Mouse (Mus musculus) midbrain, embryonic 15.5 days (tissue): ENCODE results near the gene Wdr34. TPM values are rescaled to one million over a fixed set of nuclear protein-coding genes. Genes with fewer than 3 reads are reported as not detected.
A peak's percentile ranks its signal among the peaks of the same experiment; 100 is the strongest.

Experiments
- ATAC-seq: fragments of 200-750 bp; cut with Nextera tagmentation; replicated peaks from 2 replicates; pipeline ENCODE4 v1.8.0; 2017; ENCODE audit warnings: moderate TSS enrichment
- H3K27ac ChIP-seq: fragments of 300-500 bp; sonication (generic); 2 replicates; pipeline ENCODE4 v1.5.1; 2015; ENCODE audit warnings: mild to moderate bottlenecking, inconsistent platforms
- H3K27me3 ChIP-seq: fragments of 300-500 bp; sonication (generic); replicated peaks from 2 replicates; pipeline ENCODE4 v1.6.1; 2015; ENCODE audit warnings: inconsistent platforms
- H3K36me3 ChIP-seq: fragments of 300-500 bp; sonication (generic); replicated peaks from 2 replicates; pipeline ENCODE4 v1.6.1; 2015; ENCODE audit warnings: inconsistent platforms
- H3K4me1 ChIP-seq: fragments of 300-500 bp; sonication (generic); 2 replicates; pipeline ENCODE4 v1.6.1; 2015; ENCODE audit warnings: inconsistent platforms
- H3K4me2 ChIP-seq: fragments of 300-500 bp; sonication (generic); 2 replicates; pipeline ENCODE4 v1.6.1; 2015; ENCODE audit warnings: inconsistent platforms, mild to moderate bottlenecking, moderate library complexity
- H3K4me3 ChIP-seq: fragments of 300-500 bp; sonication (generic); 2 replicates; pipeline ENCODE4 v1.5.1; 2015; ENCODE audit warnings: mild to moderate bottlenecking, inconsistent platforms
- H3K9ac ChIP-seq: fragments of 300-500 bp; sonication (generic); 2 replicates; pipeline ENCODE4 v1.6.1; 2015; ENCODE audit warnings: mild to moderate bottlenecking, inconsistent platforms
- H3K9me3 ChIP-seq: fragments of 300-500 bp; sonication (generic); 2 replicates; pipeline ENCODE4 v1.6.1; 2016; ENCODE audit warnings: inconsistent platforms
- WGBS: fragments of 180-500 bp; shearing (Covaris S2); methylation state at CpG from one replicate; pipeline ENCODE4 v1.1.7; 2015; ENCODE audit warnings: mixed read lengths; 5-methylcytosine and 5-hydroxymethylcytosine counted together
- polyA plus RNA-seq: library from polyadenylated mRNA; unstranded; fragments of >200 nt; fragmentation: Nextera tagmentation; extraction: Ambion mirVana; gene quantifications from 2 replicates; pipeline ENCODE4 v1.2.1, GENCODE M21; 2015

Gene Wdr34
- polyA plus RNA-seq, 1 experiment from 2014 or later: 88.7 TPM

DNA sequence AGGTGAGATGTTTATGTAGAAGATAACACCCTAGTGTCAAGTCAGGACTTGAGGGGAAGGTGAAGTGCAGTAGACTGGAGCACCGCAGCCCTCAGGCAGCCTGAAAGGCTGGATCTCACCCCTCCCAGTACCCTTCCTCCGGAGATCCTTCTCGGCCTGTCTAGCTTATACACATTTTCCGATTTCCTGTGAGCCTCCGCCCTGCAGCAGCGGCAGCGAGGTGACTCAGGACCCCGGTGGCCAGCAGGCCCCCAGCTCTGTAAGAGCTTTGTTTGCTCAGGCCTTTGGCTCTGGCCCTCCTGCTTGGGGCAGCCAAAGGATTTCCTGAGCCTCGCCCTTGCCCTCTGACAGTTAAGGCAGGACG, 29.6 kb upstream of the Wdr34 start:
- no peak overlapping the region; the same call in 1 of the 2 replicates for H3K4me3 ChIP-seq
- H3K9me3 ChIP-seq: no peaks in the 10 kb centered on the region
- no peak overlapping the region for H3K9ac ChIP-seq
- H3K27me3 ChIP-seq: no peaks in the 10 kb centered on the region
- H3K27ac ChIP-seq: no peak overlapping the region
- peaks cover 12% of the 10 kb centered on the region for H3K4me1 ChIP-seq
- WGBS: 22% methylated on average over 10 of the region's 10 CpGs
- no peaks in the 10 kb centered on the region for H3K36me3 ChIP-seq
- ATAC-seq: no peak
- H3K4me2 ChIP-seq: no peak overlapping the region

DNA sequence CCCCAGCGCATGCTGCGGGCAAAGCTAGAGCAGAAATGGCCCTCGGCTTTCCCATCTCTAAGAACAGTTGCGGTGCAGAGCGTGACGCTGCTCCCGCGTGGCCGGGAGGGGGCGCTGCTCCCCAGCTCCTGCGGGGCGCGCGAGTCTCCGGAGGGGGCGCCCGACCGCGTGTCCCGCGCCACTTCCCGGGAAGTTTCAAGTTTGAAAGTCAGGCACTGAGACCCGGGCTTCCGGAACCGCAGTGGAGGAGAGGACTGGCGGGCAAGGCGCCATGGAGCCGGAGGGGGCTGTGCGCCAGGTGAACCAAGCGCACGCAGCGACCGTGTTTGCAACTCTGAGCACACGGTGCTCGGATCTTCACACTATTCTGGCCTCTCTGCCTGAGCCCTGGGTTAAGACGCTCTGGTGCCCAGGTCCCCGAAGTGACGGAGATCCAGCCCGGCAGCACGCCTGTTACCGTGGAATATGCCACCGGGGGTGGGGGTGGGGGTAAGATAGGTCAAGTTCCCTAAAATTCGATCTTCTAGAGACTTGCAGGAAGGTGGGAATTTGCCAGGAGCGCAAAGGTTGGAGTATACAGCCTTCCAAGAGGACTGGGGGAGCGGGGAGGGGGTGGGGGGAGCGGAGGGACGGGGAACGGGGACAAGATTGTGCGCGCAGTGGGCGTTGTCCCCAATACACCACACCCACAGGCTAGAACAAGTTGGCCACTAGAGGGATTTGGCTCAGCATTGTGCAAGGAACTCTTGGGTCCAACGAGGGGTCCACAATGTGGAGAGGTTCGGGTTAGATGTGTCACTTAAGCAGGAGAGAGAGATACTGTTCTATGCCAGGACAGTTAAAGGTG, 29.0 kb upstream of the Wdr34 start, which contains the start of gene Pkn3:
Gene Pkn3, plus strand, starts transcription at position 183 of the 847 bp plus-strand sequence.
- Histone ChIP-seq H3K27ac (no peak within 1 kb of the TSS), H3K27me3 (no peaks in the 10 kb centered on the region), H3K4me3 (peak within 1 kb of the TSS; percentile 43), H3K36me3 (peaks cover 2% of the 10 kb centered on the region; the same call in 1 of the 2 replicates), H3K9me3 (no peaks in the 10 kb centered on the region), H3K9ac (no peak within 1 kb of the TSS; the same call in 1 of the 2 replicates), H3K4me2 (peak within 1 kb of the TSS; percentile 91), H3K4me1 (peaks cover 12% of the 10 kb centered on the region)
- peak; percentile 61 for ATAC-seq
- WGBS: under 1% methylated on average over 52 of the region's 53 CpGs

DNA sequence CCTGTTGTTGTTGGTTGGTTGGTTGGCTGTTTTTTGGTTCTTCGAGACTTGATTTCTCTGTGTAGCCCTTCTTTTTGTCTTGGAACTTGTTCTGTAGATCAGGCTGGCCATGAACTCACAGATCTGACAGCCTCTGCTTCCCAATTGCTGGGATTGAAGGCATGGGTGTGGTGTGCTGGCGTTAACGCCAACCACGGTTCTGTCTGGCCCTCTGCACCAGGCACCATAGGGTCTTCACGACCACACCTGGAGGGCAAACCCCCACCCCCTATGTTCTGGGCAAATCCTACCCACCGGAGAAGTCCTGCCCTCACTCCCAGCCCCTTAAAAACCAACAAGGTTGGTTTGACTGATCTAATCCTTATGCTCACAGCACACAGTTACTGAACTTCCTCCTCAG, 28.3 kb upstream of the Wdr34 start:
- H3K4me2 ChIP-seq: peak overlapping the region; percentile 91
- H3K9ac ChIP-seq: no peak overlapping the region; the same call in 1 of the 2 replicates
- H3K27ac ChIP-seq: no peak overlapping the region
- H3K27me3 ChIP-seq: no peaks in the 10 kb centered on the region
- H3K4me3 ChIP-seq: peak overlapping the region; percentile 43
- H3K4me1 ChIP-seq: peaks cover 12% of the 10 kb centered on the region
- no peaks in the 10 kb centered on the region for H3K9me3 ChIP-seq
- 0 out of 2 replicates have a peak, but pooled peaks have one; percentile 19 for ATAC-seq
- peaks cover 6% of the 10 kb centered on the region for H3K36me3 ChIP-seq
- 73% methylated on average over 6 of the region's 6 CpGs for WGBS

DNA sequence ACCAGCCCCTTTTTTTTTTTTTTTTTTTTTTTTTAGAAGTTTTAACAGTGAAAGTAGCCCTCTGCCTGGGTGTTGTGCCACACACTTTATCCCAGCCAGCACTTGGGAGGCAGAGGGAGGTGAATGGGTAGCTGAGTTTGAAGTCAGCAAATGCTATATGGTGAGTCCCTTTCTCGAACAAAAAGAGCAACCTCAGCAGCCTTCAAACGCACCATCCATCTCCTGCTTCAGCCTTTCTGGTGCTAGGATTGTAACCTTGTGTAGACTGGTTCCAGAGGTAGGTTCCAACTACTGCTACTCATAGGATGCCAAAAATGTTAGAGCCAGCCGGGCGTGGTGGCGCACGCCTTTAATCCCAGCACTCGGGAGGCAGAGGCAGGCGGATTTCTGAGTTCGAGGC, 27.8 kb upstream of the Wdr34 start:
- H3K4me1 ChIP-seq: peaks cover 12% of the 10 kb centered on the region
- H3K4me3 ChIP-seq: no peak overlapping the region
- H3K9ac ChIP-seq: no peak overlapping the region
- H3K27me3 ChIP-seq: no peaks in the 10 kb centered on the region
- peaks cover 8% of the 10 kb centered on the region for H3K36me3 ChIP-seq
- no peak for ATAC-seq
- no peaks in the 10 kb centered on the region for H3K9me3 ChIP-seq
- H3K27ac ChIP-seq: no peak overlapping the region
- H3K4me2 ChIP-seq: no peak overlapping the region
- WGBS: 93% methylated on average over 9 of the region's 9 CpGs

DNA sequence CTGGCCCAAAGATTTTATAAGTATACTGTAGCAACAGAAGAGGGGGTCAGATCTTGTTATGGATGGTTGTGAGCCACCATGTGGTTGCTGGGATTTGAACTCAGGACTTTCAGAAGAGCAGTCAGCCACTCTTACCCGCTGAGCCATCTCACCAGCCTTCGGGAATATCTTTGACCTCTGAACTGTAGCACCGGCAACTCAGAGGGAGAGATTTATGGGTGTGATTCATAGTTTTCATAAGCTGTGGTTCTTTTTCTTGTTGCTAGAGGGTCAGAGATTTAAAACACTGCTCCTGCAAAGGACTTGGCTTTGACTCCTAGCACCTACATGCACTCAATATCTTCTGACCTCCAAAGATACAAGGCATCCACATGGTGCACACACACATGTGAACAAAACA, 26.9 kb upstream of the Wdr34 start:
- H3K27ac ChIP-seq: no peak overlapping the region
- WGBS: 90% methylated on average over 3 of the region's 3 CpGs

DNA sequence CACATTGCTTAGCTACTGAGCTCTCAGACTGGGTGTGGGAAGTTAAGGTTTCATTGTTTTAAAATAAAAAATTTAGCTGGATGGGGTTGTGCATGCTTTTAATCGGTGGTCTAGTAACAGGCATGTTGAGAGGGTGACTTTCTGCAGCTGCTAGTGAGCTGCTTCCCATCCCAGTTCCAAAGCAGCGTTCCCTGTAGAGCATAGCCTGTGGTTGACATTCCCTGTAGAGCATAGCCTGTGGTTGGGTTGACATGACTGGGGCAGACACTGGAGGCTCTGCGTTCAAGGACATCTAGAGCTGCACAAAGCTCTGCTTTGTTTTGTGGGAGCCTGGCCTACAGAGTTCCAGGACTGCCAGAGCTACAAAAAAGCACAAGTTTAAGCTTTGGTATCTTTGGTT, 24.6 kb upstream of the Wdr34 start:
- H3K27me3 ChIP-seq: no peaks in the 10 kb centered on the region
- WGBS: 69% methylated on average over 3 of the region's 3 CpGs
- H3K4me2 ChIP-seq: no peak overlapping the region
- no peak for ATAC-seq
- H3K36me3 ChIP-seq: peaks cover 29% of the 10 kb centered on the region
- no peak overlapping the region for H3K4me3 ChIP-seq
- no peak overlapping the region for H3K9ac ChIP-seq
- no peaks in the 10 kb centered on the region for H3K9me3 ChIP-seq
- peaks cover 17% of the 10 kb centered on the region for H3K4me1 ChIP-seq
- H3K27ac ChIP-seq: no peak overlapping the region

More for the DNA sequence above, 26.9 kb upstream of the Wdr34 start:
- H3K4me3 ChIP-seq: no peak overlapping the region
- H3K9ac ChIP-seq: no peak overlapping the region
- no peaks in the 10 kb centered on the region for H3K9me3 ChIP-seq
- ATAC-seq: no peak
- peaks cover 9% of the 10 kb centered on the region for H3K36me3 ChIP-seq
- peaks cover 12% of the 10 kb centered on the region for H3K4me1 ChIP-seq
- no peaks in the 10 kb centered on the region for H3K27me3 ChIP-seq
- H3K4me2 ChIP-seq: no peak overlapping the region

DNA sequence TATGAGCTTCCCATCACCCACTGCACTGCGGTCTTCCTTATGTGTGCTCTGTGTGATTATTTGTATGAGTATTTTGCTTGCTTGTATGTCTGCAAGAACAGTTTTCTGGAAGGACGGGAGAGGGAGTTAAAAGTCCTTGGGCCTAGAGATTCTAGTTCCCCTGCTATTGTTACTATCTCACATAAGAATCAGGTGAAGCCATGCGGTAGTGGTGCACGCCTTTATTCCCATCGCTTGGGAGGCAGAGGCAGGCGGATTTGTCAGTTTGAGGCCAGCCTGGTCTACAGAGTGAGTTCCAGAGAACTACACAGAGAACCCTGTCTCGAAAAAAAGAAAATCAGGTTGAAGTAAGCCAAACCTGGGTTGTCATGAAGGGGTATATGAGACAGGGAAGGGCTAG, 24.2 kb upstream of the Wdr34 start:
- Histone ChIP-seq H3K4me3 (no peak overlapping the region), H3K4me1 (peaks cover 18% of the 10 kb centered on the region), H3K27ac (no peak overlapping the region), H3K27me3 (no peaks in the 10 kb centered on the region), H3K36me3 (peaks cover 29% of the 10 kb centered on the region), H3K9ac (no peak overlapping the region), H3K4me2 (no peak overlapping the region), H3K9me3 (no peaks in the 10 kb centered on the region)
- ATAC-seq: no peak
- WGBS: 76% methylated on average over 7 of the region's 7 CpGs

DNA sequence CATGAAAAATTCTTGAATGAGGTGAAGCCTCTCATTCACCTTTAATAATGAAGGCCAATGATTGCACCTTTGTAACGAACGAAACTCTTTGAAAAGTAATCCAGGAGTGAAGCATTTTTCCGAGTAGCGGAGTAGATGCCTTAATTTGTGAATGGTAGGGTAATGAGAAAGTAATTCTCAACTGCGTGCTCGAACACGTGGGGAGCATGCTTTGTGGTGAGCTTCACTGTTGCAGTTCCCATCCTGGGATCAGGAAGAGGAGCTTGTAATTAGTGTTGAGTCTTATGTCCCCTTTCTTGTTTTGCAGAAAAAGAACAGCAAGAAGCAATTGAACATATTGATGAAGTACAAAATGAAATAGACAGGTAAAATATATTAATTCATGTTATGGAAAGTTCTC, 19.3 kb upstream of the Wdr34 start:
- no peaks in the 10 kb centered on the region for H3K9me3 ChIP-seq
- H3K4me2 ChIP-seq: peak overlapping the region; percentile 60
- H3K27me3 ChIP-seq: no peaks in the 10 kb centered on the region
- H3K4me3 ChIP-seq: peak overlapping the region; percentile 71
- H3K36me3 ChIP-seq: peaks cover 29% of the 10 kb centered on the region
- WGBS: 17% methylated on average over 7 of the region's 7 CpGs
- H3K27ac ChIP-seq: no peak overlapping the region
- peaks cover 24% of the 10 kb centered on the region for H3K4me1 ChIP-seq
- H3K9ac ChIP-seq: peak overlapping the region; percentile 96
- ATAC-seq: no peak

DNA sequence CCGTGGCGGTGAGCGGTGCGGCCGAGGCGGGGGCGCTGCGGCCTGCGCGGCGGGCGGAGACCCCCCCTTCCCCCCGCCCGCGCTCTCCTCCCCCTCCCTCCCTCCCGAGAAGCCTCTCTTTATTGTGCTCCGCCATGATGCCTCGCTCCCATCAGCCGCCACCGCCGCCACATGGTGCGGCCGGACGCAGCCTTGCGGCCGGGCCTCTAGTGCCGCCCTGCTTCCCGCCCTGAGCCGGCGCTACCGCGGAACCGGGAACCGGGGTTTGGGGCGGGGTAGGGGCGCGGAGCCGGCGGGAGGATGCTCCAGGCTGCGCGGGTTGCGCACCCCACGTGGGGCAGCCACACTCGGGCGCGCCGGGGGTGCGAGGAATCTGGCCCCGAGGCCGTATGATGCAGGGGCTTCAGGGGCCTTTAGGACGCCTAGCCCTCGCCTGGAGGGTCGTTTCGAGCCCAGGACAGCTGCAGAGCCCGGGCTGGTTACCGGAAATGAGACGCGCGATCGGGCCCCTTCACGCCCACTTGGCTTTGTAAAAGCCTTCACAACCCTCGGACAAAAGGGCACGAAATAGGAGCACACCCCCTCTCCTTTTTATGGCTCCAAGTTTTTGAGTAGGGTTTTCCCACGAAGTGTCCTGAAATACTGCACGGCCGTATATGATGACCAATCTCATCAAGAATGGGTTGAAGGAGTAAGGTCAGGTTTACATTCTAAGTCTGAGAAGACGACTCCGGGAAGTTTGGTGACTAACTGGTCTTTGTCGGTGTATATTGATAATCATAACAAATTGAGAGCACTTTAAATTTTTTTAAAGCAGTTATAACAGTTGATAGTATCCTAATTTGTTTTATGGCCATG, 18.6 kb upstream of the Wdr34 start:
- peak overlapping the region; percentile 96 for H3K9ac ChIP-seq
- peaks cover 31% of the 10 kb centered on the region for H3K4me1 ChIP-seq
- H3K9me3 ChIP-seq: no peaks in the 10 kb centered on the region
- H3K4me3 ChIP-seq: peak overlapping the region; percentile 71
- H3K4me2 ChIP-seq: peak overlapping the region; percentile 60
- WGBS: under 1% methylated on average over 59 of the region's 69 CpGs
- peaks cover 24% of the 10 kb centered on the region for H3K36me3 ChIP-seq
- peak; percentile 40 for ATAC-seq
- H3K27me3 ChIP-seq: no peaks in the 10 kb centered on the region
- H3K27ac ChIP-seq: peak overlapping the region; percentile 99

DNA sequence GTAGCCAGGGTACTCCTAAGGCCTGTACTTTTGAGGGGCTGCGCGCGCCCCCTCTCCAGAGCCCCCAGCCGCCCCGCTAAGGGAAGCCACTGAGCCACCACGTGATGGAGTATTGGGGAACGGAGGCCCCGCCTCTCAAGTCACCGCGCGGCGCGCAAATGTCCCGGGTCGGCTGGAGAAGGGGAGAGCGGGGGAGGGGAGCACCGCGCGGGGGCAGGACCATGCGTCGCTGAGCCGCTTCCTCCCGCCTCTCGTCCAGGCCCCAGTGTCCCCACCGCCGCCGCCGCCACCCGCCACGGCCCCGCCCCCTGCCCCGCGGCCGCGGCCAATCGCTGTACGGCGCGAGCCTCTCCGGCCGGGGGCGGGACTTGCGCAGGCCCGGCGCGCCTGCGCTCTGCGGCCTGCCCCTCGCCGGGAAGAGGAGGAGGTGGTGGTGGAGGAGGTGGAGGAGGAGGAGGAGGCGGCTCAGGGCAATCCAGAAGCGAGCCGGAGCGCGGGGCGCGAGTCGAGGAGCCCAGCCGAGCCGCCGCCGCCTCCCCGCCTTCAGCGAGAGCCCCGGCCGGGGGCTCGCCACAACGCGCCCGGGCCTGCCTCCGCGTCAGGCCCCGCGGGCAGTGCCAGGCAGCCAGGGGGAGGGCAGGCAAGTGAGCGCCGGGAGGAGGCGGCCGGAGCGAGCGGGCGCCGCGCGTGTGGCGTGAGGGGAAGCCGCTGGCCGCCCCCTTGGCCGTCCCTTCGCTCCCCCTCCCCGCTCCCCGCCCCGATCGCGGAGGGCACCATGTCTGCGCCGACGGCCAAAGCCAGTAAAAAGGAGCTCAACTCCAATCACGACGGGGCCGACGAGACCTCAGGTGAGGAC, 17.6 kb upstream of the Wdr34 start:
- Histone ChIP-seq H3K4me1 (peaks cover 38% of the 10 kb centered on the region), H3K4me2 (peak overlapping the region; percentile 77), H3K36me3 (peaks cover 22% of the 10 kb centered on the region), H3K27me3 (no peaks in the 10 kb centered on the region), H3K27ac (peak overlapping the region; percentile 99), H3K9me3 (no peaks in the 10 kb centered on the region), H3K9ac (peak overlapping the region; percentile 96), H3K4me3 (peak overlapping the region; percentile 71)
- peak; percentile 94 for ATAC-seq
- under 1% methylated on average over 46 of the region's 101 CpGs for WGBS

DNA sequence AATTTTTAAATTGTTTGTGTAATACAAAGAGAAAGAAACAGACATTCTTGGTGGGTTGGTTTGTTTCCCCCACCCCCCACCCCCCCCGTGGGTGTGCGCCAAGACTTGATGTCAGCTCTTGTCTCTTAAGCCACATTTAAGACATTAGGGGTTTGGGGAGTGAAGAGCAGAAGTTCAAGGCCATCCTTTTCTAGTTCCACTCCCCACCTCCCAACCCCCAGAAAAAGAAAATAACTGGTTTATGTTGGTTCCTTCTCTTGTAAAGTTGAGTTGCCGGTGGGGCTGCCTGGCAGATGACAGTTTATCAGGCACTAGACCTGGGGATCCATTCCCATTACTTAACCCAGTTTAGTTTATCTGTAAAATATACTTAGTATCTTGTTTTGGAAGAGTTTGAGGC, 15.6 kb upstream of the Wdr34 start:
- H3K27ac ChIP-seq: no peak overlapping the region
- peaks cover 38% of the 10 kb centered on the region for H3K4me1 ChIP-seq
- WGBS: 40% methylated on average over 3 of the region's 3 CpGs
- no peaks in the 10 kb centered on the region for H3K27me3 ChIP-seq
- no peak overlapping the region for H3K4me3 ChIP-seq
- no peak overlapping the region for H3K9ac ChIP-seq
- no peak overlapping the region for H3K4me2 ChIP-seq
- H3K36me3 ChIP-seq: peaks cover 9% of the 10 kb centered on the region
- no peak for ATAC-seq
- no peaks in the 10 kb centered on the region for H3K9me3 ChIP-seq
